Mouse (Mus musculus): Measurements from ENCODE around the gene Mgat3.

DNA sequence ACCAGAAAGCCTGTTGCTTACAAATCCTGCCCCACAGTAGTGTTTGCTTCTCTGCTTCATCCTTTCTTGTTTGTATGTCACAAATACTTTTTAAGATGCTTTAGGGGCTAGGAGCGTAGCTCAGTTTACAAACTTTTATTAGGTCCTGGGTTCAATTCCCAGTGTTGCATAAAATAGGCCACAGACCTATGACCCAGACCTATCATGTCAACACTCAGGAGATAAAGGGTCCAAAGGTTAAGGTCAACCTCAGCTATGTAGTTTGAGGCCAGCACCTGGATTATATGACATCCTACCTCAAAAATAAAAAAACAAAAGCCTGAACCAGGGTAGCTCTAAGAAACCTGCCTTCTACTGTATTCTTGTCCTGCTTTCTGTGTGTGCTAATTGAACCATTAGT, 75.1 kb downstream of the Mgat3 start:
- TF ChIP-seq CTCF (IDR thresholded peaks at IDR 0.05) (no peak), POLR2A (IDR thresholded peaks at IDR 0.05; ENCODE audit: insufficient read depth, low read depth, low read length) (no peak), EP300 (IDR thresholded peaks at IDR 0.05; ENCODE audit: insufficient read depth, low read depth, low read length) (no peak)
